Mouse (Mus musculus): ENCODE data around the gene Olfr1387. TPM values are rescaled to one million over a fixed set of nuclear protein-coding genes. Genes with fewer than 3 reads are reported as not detected.

Olfr1387 gene
- polyA plus RNA-seq, 1 experiment from 2014 or later: not detected

Other genes with a start within 250 kb of the Olfr1387 start
- gene Mgat1, start 211.2 kb upstream of the Olfr1387 start, polyA plus RNA-seq (2015; fragmentation: Nextera tagmentation; extraction: Ambion mirVana): 56.3 and 60.7 TPM in 2 replicates
- gene Olfr1393, start 177.0 kb upstream of the Olfr1387 start, polyA plus RNA-seq (2015; fragmentation: Nextera tagmentation; extraction: Ambion mirVana): not detected in 2 replicates
- 0.06 TPM in 1 of 2 replicates, not detected in the other for gene Olfr1392, start 170.1 kb upstream of the Olfr1387 start, polyA plus RNA-seq (2015; fragmentation: Nextera tagmentation; extraction: Ambion mirVana)
- gene Olfr10, start 150.6 kb upstream of the Olfr1387 start, polyA plus RNA-seq (2015; fragmentation: Nextera tagmentation; extraction: Ambion mirVana): not detected in 2 replicates
- not detected in 2 replicates for gene Olfr1391, start 132.6 kb upstream of the Olfr1387 start, polyA plus RNA-seq (2015; fragmentation: Nextera tagmentation; extraction: Ambion mirVana)
- gene Olfr1390, start 120.2 kb upstream of the Olfr1387 start, polyA plus RNA-seq (2015; fragmentation: Nextera tagmentation; extraction: Ambion mirVana): not detected in 2 replicates
- not detected in 2 replicates for gene Olfr1389, start 32.3 kb upstream of the Olfr1387 start, polyA plus RNA-seq (2015; fragmentation: Nextera tagmentation; extraction: Ambion mirVana)
- gene Olfr1388, start 18.7 kb upstream of the Olfr1387 start, polyA plus RNA-seq (2015; fragmentation: Nextera tagmentation; extraction: Ambion mirVana): 0.06 TPM in 1 of 2 replicates, not detected in the other
- not detected in 2 replicates for gene Olfr1386, start 9.7 kb downstream of the Olfr1387 start, polyA plus RNA-seq (2015; fragmentation: Nextera tagmentation; extraction: Ambion mirVana)
- gene Olfr1385, start 33.7 kb downstream of the Olfr1387 start, polyA plus RNA-seq (2015; fragmentation: Nextera tagmentation; extraction: Ambion mirVana): 0.04 TPM in 1 of 2 replicates, not detected in the other
- gene Olfr1384, start 51.4 kb downstream of the Olfr1387 start, polyA plus RNA-seq (2015; fragmentation: Nextera tagmentation; extraction: Ambion mirVana): not detected in 2 replicates
- not detected in 2 replicates for gene Olfr1383, start 64.3 kb downstream of the Olfr1387 start, polyA plus RNA-seq (2015; fragmentation: Nextera tagmentation; extraction: Ambion mirVana)
- gene Olfr1382, start 72.9 kb downstream of the Olfr1387 start, polyA plus RNA-seq (2015; fragmentation: Nextera tagmentation; extraction: Ambion mirVana): not detected in 2 replicates
- not detected in 2 replicates for gene Olfr1381, start 88.1 kb downstream of the Olfr1387 start, polyA plus RNA-seq (2015; fragmentation: Nextera tagmentation; extraction: Ambion mirVana)
- gene Olfr1380, start 101.5 kb downstream of the Olfr1387 start, polyA plus RNA-seq (2015; fragmentation: Nextera tagmentation; extraction: Ambion mirVana): not detected in 2 replicates
- 4.2 and 4.3 TPM in 2 replicates for gene Flt4, start 153.9 kb downstream of the Olfr1387 start, polyA plus RNA-seq (2015; fragmentation: Nextera tagmentation; extraction: Ambion mirVana)
- gene Scgb3a1, start 208.3 kb downstream of the Olfr1387 start, polyA plus RNA-seq (2015; fragmentation: Nextera tagmentation; extraction: Ambion mirVana): not detected in 2 replicates